Mouse (Mus musculus): Measurements from ENCODE around the gene Skap2.

The Skap2 gene

GRCm38 (mm10) chr6:51889824-51890223, 122.5 kb downstream of the Skap2 start:
- no peak for DNase-seq (ENCODE audit: low spot score)

GRCm38 (mm10) chr6:51886902-51887431, 125.4 kb downstream of the Skap2 start:
- peak; percentile 26 for DNase-seq (ENCODE audit: low spot score)

GRCm38 (mm10) chr6:51882880-51883274, 129.5 kb downstream of the Skap2 start:
- DNase-seq (ENCODE audit: low spot score) = no peak

- no peak for DNase-seq (ENCODE audit: low spot score)
Observed at GRCm38 (mm10) chr6:51882266-51882879, 130.0 kb downstream of the Skap2 start.

GRCm38 (mm10) chr6:51881181-51881968, 131.0 kb downstream of the Skap2 start:
- peak; percentile 13 for DNase-seq (ENCODE audit: low spot score)

- DNase-seq (ENCODE audit: low spot score) = no peak
Observed at GRCm38 (mm10) chr6:51880778-51881177, 131.6 kb downstream of the Skap2 start.

GRCm38 (mm10) chr6:51878551-51878950, 133.8 kb downstream of the Skap2 start:
- no peak for DNase-seq (ENCODE audit: low spot score)

GRCm38 (mm10) chr6:51876841-51877553, 135.4 kb downstream of the Skap2 start:
- no peak for DNase-seq (ENCODE audit: low spot score)

DNA sequence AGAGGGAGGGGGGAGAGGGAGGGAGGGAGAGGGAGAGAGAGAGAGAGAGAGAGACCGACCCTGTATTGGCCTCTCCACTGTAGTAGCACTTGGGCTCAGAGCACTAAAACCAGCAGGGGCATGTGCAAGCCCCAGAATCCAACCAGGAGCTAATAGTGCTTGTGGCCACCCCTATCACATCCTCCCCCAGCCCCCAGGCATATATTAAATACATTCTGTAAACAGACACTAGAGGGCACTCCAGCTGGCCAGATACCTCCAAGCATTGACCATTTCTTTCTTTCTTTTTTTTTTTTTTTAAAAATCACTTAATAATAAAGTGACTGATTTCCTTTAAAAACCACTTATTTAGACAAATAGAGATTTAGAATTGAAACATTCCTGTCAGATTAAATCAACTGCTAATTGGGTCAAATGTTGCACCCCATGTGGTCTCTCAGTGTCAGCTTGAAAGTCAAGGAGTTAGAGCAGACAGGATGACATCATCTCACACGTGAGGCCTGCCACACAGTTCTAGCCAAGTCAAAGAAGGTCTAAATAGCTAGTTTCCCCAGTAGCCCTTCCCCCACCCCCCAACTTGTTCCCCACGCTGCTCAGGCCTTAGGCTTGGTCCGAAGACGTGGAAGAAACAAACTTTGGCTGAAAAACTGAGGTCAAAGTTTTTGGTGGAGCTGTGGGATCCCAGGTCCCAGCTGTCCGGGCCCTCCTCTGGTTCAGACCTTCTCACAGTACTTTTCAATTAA, 136.3 kb downstream of the Skap2 start:
- DNase-seq (ENCODE audit: low spot score) = peak; percentile 18

- DNase-seq (ENCODE audit: low spot score) = no peak
Observed at GRCm38 (mm10) chr6:51874035-51874434, 138.3 kb downstream of the Skap2 start.

- DNase-seq (ENCODE audit: low spot score) = no peak
Observed at GRCm38 (mm10) chr6:51871135-51871534, 141.2 kb downstream of the Skap2 start.

- DNase-seq (ENCODE audit: low spot score) = no peak
Observed at GRCm38 (mm10) chr6:51870294-51870693, 142.1 kb downstream of the Skap2 start.

DNA sequence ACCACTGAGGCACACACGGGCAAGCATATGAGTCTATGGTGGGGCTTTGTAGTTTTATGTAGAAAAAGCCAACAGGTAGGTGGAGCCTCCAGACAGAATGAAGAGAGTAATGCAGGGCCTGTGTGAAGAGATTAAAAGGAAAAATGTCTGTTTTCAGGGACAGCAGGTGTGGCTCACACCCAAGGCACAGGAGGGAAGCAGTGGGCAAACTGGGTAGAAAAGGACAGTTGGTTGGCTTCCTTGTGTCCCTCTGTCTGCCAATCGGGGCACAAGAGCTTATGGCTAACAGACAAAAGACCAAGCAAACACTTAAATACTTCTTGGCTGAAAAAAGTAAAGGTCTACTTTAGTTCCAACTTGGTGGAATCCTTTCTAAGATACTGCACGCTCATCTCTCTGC, 145.8 kb downstream of the Skap2 start:
- no peak for DNase-seq (ENCODE audit: low spot score)

- no peak for DNase-seq (ENCODE audit: low spot score)
Observed at GRCm38 (mm10) chr6:51863508-51863907, 148.8 kb downstream of the Skap2 start.

- DNase-seq (ENCODE audit: low spot score) = no peak
Observed at GRCm38 (mm10) chr6:51860300-51860699, 152.0 kb downstream of the Skap2 start.

GRCm38 (mm10) chr6:51857821-51858220, 154.5 kb downstream of the Skap2 start:
- peak; percentile 96 for DNase-seq (ENCODE audit: low spot score)

GRCm38 (mm10) chr6:51853291-51853690, 159.1 kb downstream of the Skap2 start:
- DNase-seq (ENCODE audit: low spot score) = no peak

GRCm38 (mm10) chr6:51852643-51853042, 159.7 kb downstream of the Skap2 start:
- no peak for DNase-seq (ENCODE audit: low spot score)

- no peak for DNase-seq (ENCODE audit: low spot score)
Observed at GRCm38 (mm10) chr6:51851544-51851943, 160.8 kb downstream of the Skap2 start.

- no peak for DNase-seq (ENCODE audit: low spot score)
Observed at GRCm38 (mm10) chr6:51850030-51850817, 162.1 kb downstream of the Skap2 start.

GRCm38 (mm10) chr6:51849561-51849960, 162.8 kb downstream of the Skap2 start:
- no peak for DNase-seq (ENCODE audit: low spot score)

Measured in urinary bladder, postnatal 14 days (tissue).